Mouse (Mus musculus) midbrain, embryonic 14.5 days (tissue): ENCODE measurements around the gene Cubn. TPM values are rescaled to one million over a fixed set of nuclear protein-coding genes. Genes with fewer than 3 reads are reported as not detected.

Experiments
- ATAC-seq: fragments of 200-750 bp; cut with Nextera tagmentation; 2 replicates; pipeline ENCODE4 v1.8.0; 2017; ENCODE audit warnings: moderate number of reproducible peaks, moderate library complexity; ENCODE audit not compliant: low FRiP score, low TSS enrichment
- DNase-seq: peaks from one replicate; pipeline ENCODE4 v3.0.0-alpha.2; 2015
- H3K27ac ChIP-seq: fragments of 300-500 bp; sonication (generic); replicated peaks from 2 replicates; pipeline ENCODE4 v1.5.1; 2014; ENCODE audit warnings: mild to moderate bottlenecking, low read depth, low read length, moderate library complexity
- H3K27me3 ChIP-seq: fragments of 300-500 bp; sonication (generic); 2 replicates; pipeline ENCODE4 v1.6.1; 2014; ENCODE audit warnings: low read length, control low read depth, mixed read lengths; ENCODE audit not compliant: control insufficient read depth, insufficient read depth
- H3K36me3 ChIP-seq: fragments of 300-500 bp; sonication (generic); 2 replicates; pipeline ENCODE4 v1.6.1; 2014; ENCODE audit warnings: low read length, control low read depth; ENCODE audit not compliant: control insufficient read depth, insufficient read depth
- H3K4me1 ChIP-seq: fragments of 300-500 bp; sonication (generic); 2 replicates; pipeline ENCODE4 v1.6.1; 2014; ENCODE audit warnings: mild to moderate bottlenecking, antibody characterized with exemption, low read length, control low read depth; ENCODE audit not compliant: control insufficient read depth, insufficient read depth
- H3K4me2 ChIP-seq: fragments of 300-500 bp; sonication (generic); 2 replicates; pipeline ENCODE4 v1.6.1; 2014; ENCODE audit warnings: mild to moderate bottlenecking, low read length, moderate library complexity
- H3K4me3 ChIP-seq: fragments of 300-500 bp; sonication (generic); replicated peaks from 2 replicates; pipeline ENCODE4 v1.5.1; 2014; ENCODE audit warnings: low read depth, low read length
- H3K9ac ChIP-seq: fragments of 300-500 bp; sonication (generic); replicated peaks from 2 replicates; pipeline ENCODE4 v1.6.1; 2014; ENCODE audit warnings: mild to moderate bottlenecking, low read length, moderate library complexity
- H3K9me3 ChIP-seq: fragments of 300-500 bp; sonication (generic); 2 replicates; pipeline ENCODE4 v1.6.1; 2016; ENCODE audit warnings: low read length, control low read depth, mixed read lengths; ENCODE audit not compliant: control insufficient read depth
- WGBS: fragments of 180-500 bp; shearing (Covaris S2); extraction: QIAGEN DNeasy Blood & Tissue Kit; methylation state at CpG from one replicate; pipeline ENCODE4 v1.1.7; 2014; 5-methylcytosine and 5-hydroxymethylcytosine counted together
- polyA plus RNA-seq: library from polyadenylated mRNA; unstranded; fragments of >200 nt; fragmentation: Nextera tagmentation; extraction: Ambion mirVana; gene quantifications from 2 replicates; pipeline ENCODE4 v1.2.1, GENCODE M21; 2014

Cubn gene
- polyA plus RNA-seq, 1 experiment from 2014 or later, result 0.67 TPM

DNA sequence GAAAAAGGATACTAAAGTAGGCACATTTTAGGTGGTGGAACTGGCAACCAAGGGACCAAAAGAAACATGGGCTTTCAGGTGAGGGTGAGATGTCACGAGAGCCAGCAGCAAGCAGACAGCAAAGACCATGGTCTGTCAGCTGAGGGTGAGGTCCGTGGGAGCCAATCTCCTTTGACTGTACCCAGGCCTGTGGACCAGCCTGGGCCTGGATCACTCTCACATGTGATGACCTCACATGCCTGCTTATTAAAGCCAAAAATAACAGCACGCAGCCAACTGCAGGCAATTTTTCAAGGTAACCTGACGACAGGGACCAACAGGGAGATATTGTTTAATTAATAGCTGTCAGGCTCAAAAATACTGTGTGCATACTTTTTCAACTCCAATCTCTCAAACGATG, 255.9 kb downstream of the Cubn start:
- no peak for ATAC-seq
- WGBS, result 72% methylated on average over 5 of the region's 5 CpGs
- no peaks in the 10 kb centered on the region for H3K4me1 ChIP-seq
- H3K4me3 ChIP-seq, result no peak overlapping the region
- no peaks in the 10 kb centered on the region for H3K27me3 ChIP-seq
- H3K4me2 ChIP-seq, result no peak overlapping the region
- no peaks in the 10 kb centered on the region for H3K9me3 ChIP-seq
- H3K27ac ChIP-seq, result no peak overlapping the region
- H3K36me3 ChIP-seq, result no peaks in the 10 kb centered on the region
- no peak for DNase-seq
- no peak overlapping the region for H3K9ac ChIP-seq

DNA sequence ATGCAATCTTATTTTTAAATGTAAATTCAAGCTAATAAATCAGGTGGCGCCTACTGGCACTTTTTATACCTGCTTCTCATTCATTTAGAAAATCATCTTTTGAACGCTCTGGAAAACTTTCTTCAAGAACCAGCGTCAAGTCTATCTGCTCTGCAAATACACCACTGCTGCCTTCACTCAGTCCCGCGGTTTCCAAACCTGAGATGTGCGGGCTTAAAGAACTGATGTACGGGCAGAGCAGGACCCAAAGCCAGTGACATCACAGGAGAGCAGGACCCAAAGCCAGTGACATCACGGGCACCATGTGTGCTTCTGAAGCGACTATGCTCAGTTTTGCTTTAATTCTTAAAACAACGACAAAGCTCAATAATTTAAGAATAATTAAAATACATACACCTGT, 256.8 kb downstream of the Cubn start:
- Histone ChIP-seq H3K27me3 (no peaks in the 10 kb centered on the region), H3K4me1 (no peaks in the 10 kb centered on the region), H3K27ac (no peak overlapping the region), H3K4me3 (no peak overlapping the region), H3K4me2 (no peak overlapping the region), H3K9me3 (no peaks in the 10 kb centered on the region), H3K9ac (no peak overlapping the region), H3K36me3 (no peaks in the 10 kb centered on the region)
- no peak for DNase-seq
- 90% methylated on average over 10 of the region's 10 CpGs for WGBS
- no peak for ATAC-seq

DNA sequence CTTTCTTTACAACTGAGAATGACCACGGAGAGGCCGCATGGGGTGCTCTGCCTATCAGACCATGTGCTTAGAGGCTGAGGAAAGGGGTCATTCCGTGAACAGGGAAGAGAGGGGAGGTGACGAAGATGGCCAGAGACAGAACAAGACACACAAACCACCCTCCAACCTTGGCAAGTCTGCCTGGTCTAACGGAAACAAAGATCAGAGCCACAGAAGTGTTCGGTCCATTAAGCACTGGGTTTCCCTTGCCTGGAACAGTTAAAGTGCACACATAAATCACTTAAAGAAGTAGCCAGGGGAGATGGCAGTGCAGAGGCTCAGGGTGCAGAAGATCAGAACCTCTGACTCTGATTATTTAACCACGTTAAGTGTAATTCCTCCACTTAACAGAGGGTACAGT, 257.7 kb downstream of the Cubn start:
- ATAC-seq, result no peak
- no peak overlapping the region for H3K4me3 ChIP-seq

DNA sequence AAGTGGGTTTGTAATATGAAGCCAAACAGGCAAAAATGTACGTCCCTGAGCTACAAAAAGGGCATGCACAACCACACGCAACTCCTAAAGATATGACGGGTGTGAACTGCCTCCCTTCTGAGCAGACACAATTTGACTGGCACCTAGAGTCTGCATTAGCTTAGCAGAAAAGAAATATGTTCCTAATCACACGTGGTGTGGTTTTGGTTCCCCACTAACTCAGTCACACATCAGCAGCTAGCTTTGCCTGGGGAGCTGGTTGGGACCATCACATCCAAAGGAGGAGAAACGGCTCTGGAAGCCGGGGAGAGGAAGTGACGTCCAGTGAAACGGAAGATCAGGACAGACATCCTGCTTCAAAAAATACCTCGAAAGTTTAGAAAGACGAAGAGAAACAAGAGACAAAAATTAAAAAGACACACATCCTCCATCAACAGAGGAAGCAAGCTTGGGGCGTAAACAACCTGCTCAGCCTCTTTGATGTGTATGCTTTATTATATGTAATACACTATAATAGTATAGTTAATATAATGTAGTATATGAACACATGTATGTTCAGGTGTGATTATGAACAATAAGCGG, 258.3 kb downstream of the Cubn start:
- WGBS, result 86% methylated on average over 12 of the region's 12 CpGs
- ATAC-seq (no peak), DNase-seq (no peak)
- H3K9me3 ChIP-seq, result no peaks in the 10 kb centered on the region
- no peaks in the 10 kb centered on the region for H3K27me3 ChIP-seq
- H3K9ac ChIP-seq, result no peak overlapping the region
- no peak overlapping the region for H3K4me3 ChIP-seq
- no peak overlapping the region for H3K27ac ChIP-seq
- no peak overlapping the region for H3K4me2 ChIP-seq
- no peaks in the 10 kb centered on the region for H3K4me1 ChIP-seq
- H3K36me3 ChIP-seq, result no peaks in the 10 kb centered on the region

More for the DNA sequence above, 257.7 kb downstream of the Cubn start:
- no peaks in the 10 kb centered on the region for H3K27me3 ChIP-seq
- no peaks in the 10 kb centered on the region for H3K9me3 ChIP-seq
- H3K27ac ChIP-seq, result no peak overlapping the region
- H3K36me3 ChIP-seq, result no peaks in the 10 kb centered on the region
- no peak for DNase-seq
- 68% methylated on average over 7 of the region's 7 CpGs for WGBS
- H3K9ac ChIP-seq, result no peak overlapping the region
- H3K4me2 ChIP-seq, result no peak overlapping the region
- H3K4me1 ChIP-seq, result no peaks in the 10 kb centered on the region

DNA sequence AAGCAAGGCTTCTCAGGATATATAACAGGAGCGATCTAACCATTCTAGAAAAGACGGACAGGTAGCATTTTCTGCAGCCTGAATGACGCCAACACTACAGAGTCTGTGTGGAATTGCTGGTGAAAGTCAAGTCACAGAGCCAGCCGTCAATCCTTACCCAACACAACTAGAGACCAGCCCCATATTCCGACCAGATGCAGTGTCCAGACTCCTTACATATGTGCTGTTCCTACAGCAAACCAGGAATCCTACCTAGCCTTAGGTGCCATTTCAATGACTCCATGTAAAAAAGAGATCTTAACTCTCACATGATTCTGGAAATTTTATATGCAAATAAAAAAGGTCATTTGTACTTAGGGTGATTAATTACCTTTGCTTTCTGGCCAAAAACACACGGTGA, 259.3 kb downstream of the Cubn start:
- no peaks in the 10 kb centered on the region for H3K4me1 ChIP-seq
- no peaks in the 10 kb centered on the region for H3K36me3 ChIP-seq
- DNase-seq, result no peak
- H3K9ac ChIP-seq, result no peak overlapping the region
- no peak for ATAC-seq
- H3K4me3 ChIP-seq, result no peak overlapping the region
- 92% methylated on average over 6 of the region's 6 CpGs for WGBS
- H3K4me2 ChIP-seq, result no peak overlapping the region
- H3K9me3 ChIP-seq, result no peaks in the 10 kb centered on the region
- no peaks in the 10 kb centered on the region for H3K27me3 ChIP-seq
- no peak overlapping the region for H3K27ac ChIP-seq

DNA sequence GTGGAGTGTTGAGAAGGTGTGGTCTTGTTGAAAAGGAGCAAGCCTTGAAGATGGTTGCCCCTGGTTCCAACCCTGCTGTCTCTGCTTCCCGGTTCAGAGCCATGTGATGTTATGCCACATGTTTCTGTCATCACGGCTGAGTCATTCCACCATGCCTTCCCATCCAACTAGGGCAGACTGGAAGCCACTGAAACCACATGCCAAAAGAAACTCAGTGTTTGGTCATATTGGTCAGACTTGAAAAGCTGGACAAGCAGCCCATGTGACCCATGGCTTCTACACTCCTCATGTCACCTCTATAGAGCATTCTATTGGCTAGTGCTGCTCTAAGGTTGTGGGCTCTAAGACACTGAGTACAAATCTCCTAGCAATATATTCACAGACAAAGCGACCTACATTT, 261.9 kb downstream of the Cubn start:
- DNase-seq (no peak), ATAC-seq (no peak)
- Histone ChIP-seq H3K4me2 (no peak overlapping the region), H3K9ac (no peak overlapping the region), H3K27me3 (no peaks in the 10 kb centered on the region), H3K36me3 (no peaks in the 10 kb centered on the region), H3K4me1 (no peaks in the 10 kb centered on the region), H3K27ac (no peak overlapping the region), H3K9me3 (no peaks in the 10 kb centered on the region), H3K4me3 (no peak overlapping the region)
- WGBS, result 97% methylated on average over 3 of the region's 3 CpGs

Other genes with a start within 250 kb of the Cubn start
- gene Rsu1, start 220.4 kb downstream of the Cubn start, polyA plus RNA-seq, result 49.0 and 58.7 TPM in 2 replicates
- gene Trdmt1, start 52.9 kb upstream of the Cubn start, polyA plus RNA-seq, result 8.6 and 8.9 TPM in 2 replicates
- 432 and 607 TPM in 2 replicates for gene Vim, start 82.1 kb upstream of the Cubn start, polyA plus RNA-seq